Mouse (Mus musculus) induced T-regulatory cell, adult 2 months (primary cell): Measurements from ENCODE around the gene Eya3.
"Not testable (repeated sequence)": the region's sequence is repeated elsewhere in the genome, so short reads cannot be mapped to it uniquely, and the experiment has no call there.

Source experiments
- DNase-seq: peaks from one replicate; pipeline ENCODE4 v3.0.0-alpha.2; 2012; ENCODE audit warnings: low read depth

Gene Eya3

GRCm38 (mm10) chr4:132647439-132647838 is 8.7 kb downstream of the Eya3 start:
- DNase-seq = peak; percentile 50

GRCm38 (mm10) chr4:132649271-132649999 is 10.6 kb downstream of the Eya3 start:
- DNase-seq = no peak

DNA sequence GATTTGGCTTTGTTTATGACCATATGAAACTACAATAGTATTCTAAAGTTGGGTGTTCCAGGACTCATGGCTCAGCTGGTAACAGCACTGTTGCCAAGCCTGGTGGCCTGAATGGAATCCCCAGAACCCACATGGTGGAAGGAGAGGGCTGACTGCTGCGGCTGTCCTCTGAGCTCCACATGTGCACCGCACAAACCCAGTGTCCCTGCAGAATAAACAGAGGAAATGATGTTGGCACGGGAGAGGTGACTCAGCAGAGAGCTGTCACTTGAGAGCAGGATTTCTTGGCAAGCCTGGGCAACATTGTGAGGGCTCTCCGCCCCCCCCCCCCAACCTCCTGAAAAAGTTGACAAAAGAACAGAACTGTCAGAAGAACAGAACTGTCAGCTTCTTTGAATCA is 14.1 kb downstream of the Eya3 start:
- DNase-seq = peak; percentile 25

DNA sequence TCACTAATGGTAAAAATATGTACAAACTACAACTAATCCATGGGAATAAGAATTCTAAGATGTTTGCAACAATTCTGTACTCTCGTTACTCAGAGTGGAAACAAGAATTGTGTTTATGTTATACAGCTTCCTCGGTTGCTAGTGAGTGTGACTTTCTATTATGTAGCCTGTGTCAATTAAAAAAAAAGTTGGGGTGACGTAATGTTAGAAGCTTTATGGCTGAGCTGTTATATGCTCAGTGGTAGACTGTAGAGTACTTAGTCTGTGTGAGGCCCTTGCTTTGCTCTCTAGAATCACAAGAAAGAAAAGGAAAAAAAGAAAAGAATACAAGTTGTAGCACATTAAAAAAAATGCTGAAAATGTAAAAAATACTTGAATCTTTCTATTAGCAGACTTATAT is 15.0 kb downstream of the Eya3 start:
- no peak for DNase-seq

GRCm38 (mm10) chr4:132655290-132655689 is 16.5 kb downstream of the Eya3 start:
- DNase-seq = peak; percentile 73

DNA sequence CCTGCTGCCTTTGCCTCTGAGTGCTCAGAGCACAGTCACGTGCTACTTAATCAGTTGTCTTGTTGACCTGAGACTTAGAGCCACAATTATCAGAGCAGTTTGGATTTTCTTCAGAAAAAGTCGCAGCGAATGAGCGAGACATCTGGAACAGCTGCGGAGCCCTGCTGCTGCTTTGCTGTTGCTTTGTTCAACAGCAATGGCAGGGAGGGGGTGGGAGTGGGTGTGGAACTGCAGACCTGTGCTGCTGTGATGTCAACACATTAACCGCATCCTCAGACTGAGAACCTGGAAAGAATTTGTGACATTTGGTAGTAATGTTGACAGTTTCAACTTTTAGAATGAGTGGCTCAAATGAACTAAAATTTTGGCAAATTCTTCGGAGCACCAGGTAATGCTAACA is 20.3 kb downstream of the Eya3 start:
- peak; percentile 84 for DNase-seq

DNA sequence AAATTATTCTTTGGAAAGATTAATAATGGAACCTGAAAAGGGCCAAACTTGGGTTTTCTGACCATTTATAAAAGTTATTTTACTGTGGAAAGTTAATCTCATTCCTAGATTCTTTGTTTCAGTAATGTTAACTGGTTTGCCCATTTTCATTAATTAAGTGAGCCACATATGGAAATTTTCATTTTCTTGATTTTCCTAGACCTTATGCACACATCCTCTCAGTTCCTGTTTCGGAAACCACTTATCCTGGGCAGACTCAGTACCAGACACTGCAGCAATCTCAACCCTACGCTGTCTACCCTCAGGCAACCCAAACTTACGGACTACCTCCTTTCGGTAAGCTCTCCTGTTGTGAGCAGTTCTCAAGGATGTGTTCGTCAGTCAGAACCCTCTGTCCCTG is 33.9 kb downstream of the Eya3 start:
- no peak for DNase-seq

GRCm38 (mm10) chr4:132676771-132677539 is 38.2 kb downstream of the Eya3 start:
- peak; percentile 77 for DNase-seq

- DNase-seq = no peak
Observed at GRCm38 (mm10) chr4:132689634-132690033, 50.8 kb downstream of the Eya3 start.

GRCm38 (mm10) chr4:132693366-132693765 is 54.6 kb downstream of the Eya3 start:
- DNase-seq = no peak

DNA sequence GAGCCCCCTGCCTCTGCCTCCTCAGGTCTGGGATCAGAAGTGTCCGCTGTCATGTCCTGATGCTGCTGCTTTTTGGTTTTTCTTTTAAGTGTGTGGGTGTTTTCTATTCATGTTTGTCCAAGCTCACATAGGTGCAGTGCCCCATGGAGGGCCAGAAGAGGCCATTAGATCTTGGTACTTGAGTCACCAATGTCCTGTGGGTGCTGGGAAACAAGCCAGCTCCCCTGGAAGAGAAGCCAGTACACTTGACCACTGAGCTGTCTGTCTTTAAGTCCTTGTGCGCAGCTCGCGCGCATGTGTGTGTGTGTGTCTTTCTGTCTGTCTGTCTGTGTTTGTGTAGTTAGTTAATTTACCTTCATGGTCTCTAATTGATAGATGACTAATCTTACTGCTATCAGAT is 63.3 kb downstream of the Eya3 start:
- DNase-seq = no peak

- DNase-seq = no peak
Observed at GRCm38 (mm10) chr4:132706885-132707284, 68.1 kb downstream of the Eya3 start.

- no peak for DNase-seq
Observed at GRCm38 (mm10) chr4:132713181-132713580, 74.4 kb downstream of the Eya3 start.

GRCm38 (mm10) chr4:132718251-132718650 is 79.5 kb downstream of the Eya3 start:
- no peak for DNase-seq

DNA sequence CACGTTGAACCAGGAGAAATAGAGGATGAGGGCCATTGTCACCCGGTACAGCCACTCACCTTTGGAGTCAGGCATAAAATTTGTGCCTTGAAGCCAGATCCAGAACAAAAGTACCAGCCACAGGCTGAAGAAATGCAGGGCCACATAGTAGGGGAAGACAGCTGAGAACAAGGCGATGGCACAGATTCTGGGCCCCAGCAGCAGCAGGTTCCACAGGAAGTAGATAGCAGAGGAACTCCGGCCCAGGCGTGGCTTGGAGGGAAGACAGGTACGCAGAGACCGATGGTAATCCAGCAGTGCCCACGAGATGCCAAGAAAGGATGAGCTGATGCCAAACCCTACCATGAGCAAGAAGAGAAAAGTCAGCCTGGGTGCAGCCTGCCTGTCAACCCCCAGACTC is 89.4 kb downstream of the Eya3 start:
- DNase-seq = no peak

DNA sequence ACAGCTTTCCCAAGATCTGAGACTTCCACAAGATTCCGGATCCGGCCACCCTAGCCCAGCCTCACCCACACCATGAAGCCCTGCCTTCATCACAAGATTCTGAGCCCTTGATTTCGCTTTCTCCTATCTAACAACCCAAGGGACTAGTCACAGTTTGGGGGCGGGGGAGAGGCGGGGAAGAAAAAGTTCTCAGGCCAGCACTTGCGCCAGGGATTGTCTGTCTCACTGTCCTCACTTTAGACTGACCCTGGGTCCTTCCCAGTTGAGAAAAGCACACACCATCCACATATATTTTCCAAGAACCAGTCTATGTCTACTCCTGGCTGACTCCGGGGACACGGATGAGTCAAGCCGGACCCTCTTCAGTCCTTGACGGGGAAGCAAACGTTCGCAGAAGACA is 92.8 kb downstream of the Eya3 start:
- no peak for DNase-seq

DNA sequence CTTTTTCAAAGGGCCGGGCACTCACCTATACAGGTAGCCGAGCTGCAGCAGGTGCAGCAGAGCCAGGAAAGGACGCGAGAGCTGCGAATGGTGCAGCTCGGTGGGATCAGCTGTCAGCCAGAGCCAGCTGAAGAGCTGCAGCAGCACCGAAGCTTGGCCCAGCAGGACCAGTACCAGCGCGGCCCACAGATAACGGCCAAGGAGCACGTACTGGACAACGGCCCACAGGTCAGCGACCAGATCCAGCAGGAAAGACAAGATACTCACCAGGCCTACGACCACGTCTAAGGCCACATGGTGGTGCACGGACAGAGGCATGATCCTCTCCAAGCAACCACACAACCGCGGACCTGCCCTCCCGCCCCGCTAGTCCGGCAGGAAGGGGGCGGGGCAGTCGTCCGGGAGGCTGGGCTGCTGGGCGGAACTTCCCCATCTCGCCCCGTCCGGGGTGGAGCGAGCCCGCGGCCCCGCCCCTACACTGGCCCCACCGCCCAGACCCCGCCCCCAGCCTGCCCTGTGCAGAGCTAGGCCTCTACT is 93.4 kb downstream of the Eya3 start, which contains the start of gene Xkr8:
Xkr8 (minus strand) TSS at position 399 of the 537 bp plus-strand sequence.
- peak; percentile 92 for DNase-seq

DNA sequence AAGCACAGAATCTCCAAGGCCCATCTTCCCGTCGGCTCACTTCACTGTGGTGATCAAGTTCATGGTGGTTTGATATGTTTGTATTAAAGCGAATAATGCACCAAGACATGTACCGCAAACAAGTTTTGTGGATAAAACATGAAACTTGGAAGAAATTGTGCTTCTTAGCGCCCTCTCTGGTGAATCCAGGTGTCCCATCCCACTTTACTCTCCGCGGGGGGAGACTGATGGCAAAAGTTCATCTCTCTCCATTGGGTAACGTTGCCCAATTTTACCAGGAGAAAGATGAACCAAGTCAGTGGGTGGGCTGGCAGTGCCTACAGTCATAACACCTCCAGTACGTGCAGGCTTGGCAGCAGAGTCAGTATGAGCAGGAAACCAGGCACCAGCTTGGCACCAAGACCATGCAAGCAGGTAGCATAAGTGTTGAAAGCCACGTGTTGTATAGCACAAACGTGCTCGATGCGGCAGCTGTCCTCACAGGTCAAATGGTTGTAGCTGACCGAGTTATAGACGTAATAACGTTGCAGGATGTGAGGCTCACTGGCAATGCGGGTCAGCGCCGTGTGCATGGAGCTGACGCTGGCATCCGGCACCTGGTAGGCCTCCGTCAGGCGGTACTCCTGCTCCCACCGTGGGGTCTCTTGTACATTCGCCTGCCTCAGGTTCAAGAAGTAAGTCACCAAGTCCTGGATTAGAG is 94.4 kb downstream of the Eya3 start:
- DNase-seq = no peak

GRCm38 (mm10) chr4:132734766-132735165 is 96.0 kb downstream of the Eya3 start:
- DNase-seq = no peak

GRCm38 (mm10) chr4:132735389-132735788 is 96.6 kb downstream of the Eya3 start:
- DNase-seq = no peak

DNA sequence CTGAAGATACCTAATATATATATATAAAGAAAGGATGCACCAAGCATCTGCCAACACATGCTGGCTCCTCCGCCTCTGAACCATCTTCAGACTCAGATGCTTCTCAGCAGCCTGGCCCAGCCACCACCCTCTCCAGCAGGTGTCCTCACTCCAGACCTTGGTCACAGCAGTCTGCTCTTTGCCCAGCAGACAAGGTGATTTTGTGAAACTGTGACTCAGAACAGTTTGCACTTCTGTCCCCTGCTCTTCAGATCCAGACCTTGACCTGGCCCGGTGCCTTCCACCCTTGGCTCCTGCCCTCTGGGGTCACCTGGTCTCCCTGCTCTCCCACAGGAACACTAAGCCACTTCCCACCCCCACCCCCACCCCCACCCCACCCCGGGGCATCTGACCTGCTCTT is 97.1 kb downstream of the Eya3 start:
- no peak for DNase-seq

GRCm38 (mm10) chr4:132737154-132737553 is 98.4 kb downstream of the Eya3 start:
- DNase-seq = not testable (repeated sequence)

GRCm38 (mm10) chr4:132741491-132741890 is 102.7 kb downstream of the Eya3 start:
- peak; percentile 51 for DNase-seq
